Mouse (Mus musculus): ENCODE data around the gene Tmem125.
A peak's percentile ranks its signal among the peaks of the same experiment; 100 is the strongest.

Gene Tmem125

GRCm38 (mm10) chr4:118543592-118544260 is at the start of gene Tmem125:
TSS of gene Tmem125 (minus strand) at chr4:118544044.
- peak in 1 of 2 experiments; percentile 10 for DNase-seq (ENCODE audit: low read depth in 2 of 2, low spot score in 2 of 2)

GRCm38 (mm10) chr4:118589733-118590130 is 45.9 kb upstream of the Tmem125 start:
- no peak for DNase-seq (ENCODE audit: low read depth in 2 of 2, low spot score in 2 of 2)

GRCm38 (mm10) chr4:118589053-118589732 is 45.3 kb upstream of the Tmem125 start:
- no peak for DNase-seq (ENCODE audit: low read depth in 2 of 2, low spot score in 2 of 2)

- DNase-seq (ENCODE audit: low read depth in 2 of 2, low spot score in 2 of 2): peak in 1 of 2 experiments; percentile 8
Observed at GRCm38 (mm10) chr4:118582629-118583028, 38.8 kb upstream of the Tmem125 start.

- DNase-seq (ENCODE audit: low read depth in 2 of 2, low spot score in 2 of 2): no peak
Observed at GRCm38 (mm10) chr4:118581508-118581907, 37.7 kb upstream of the Tmem125 start.

- DNase-seq (ENCODE audit: low read depth in 2 of 2, low spot score in 2 of 2): no peak
Observed at GRCm38 (mm10) chr4:118579313-118579712, 35.5 kb upstream of the Tmem125 start.

GRCm38 (mm10) chr4:118576097-118576496 is 32.3 kb upstream of the Tmem125 start:
- peak; percentile 42 to 48 for DNase-seq (ENCODE audit: low read depth in 2 of 2, low spot score in 2 of 2)

- no peak for DNase-seq (ENCODE audit: low read depth in 2 of 2, low spot score in 2 of 2)
Observed at GRCm38 (mm10) chr4:118571441-118571840, 27.6 kb upstream of the Tmem125 start.

GRCm38 (mm10) chr4:118569320-118569719 is 25.5 kb upstream of the Tmem125 start:
- no peak for DNase-seq (ENCODE audit: low read depth in 2 of 2, low spot score in 2 of 2)

GRCm38 (mm10) chr4:118568709-118569108 is 24.9 kb upstream of the Tmem125 start:
- DNase-seq (ENCODE audit: low read depth in 2 of 2, low spot score in 2 of 2): no peak

- DNase-seq (ENCODE audit: low read depth in 2 of 2, low spot score in 2 of 2): peak; percentile 21 to 28
Observed at GRCm38 (mm10) chr4:118566161-118566676, 22.4 kb upstream of the Tmem125 start.

- no peak for DNase-seq (ENCODE audit: low read depth in 2 of 2, low spot score in 2 of 2)
Observed at GRCm38 (mm10) chr4:118564926-118565279, 21.1 kb upstream of the Tmem125 start.

GRCm38 (mm10) chr4:118564062-118564925 is 20.4 kb upstream of the Tmem125 start:
- no peak for DNase-seq (ENCODE audit: low read depth in 2 of 2, low spot score in 2 of 2)

GRCm38 (mm10) chr4:118553039-118553649 is 9.3 kb upstream of the Tmem125 start:
- no peak for DNase-seq (ENCODE audit: low read depth in 2 of 2, low spot score in 2 of 2)

GRCm38 (mm10) chr4:118548130-118548480 is 4.3 kb upstream of the Tmem125 start:
- peak in 1 of 2 experiments; percentile 32 for DNase-seq (ENCODE audit: low read depth in 2 of 2, low spot score in 2 of 2)

GRCm38 (mm10) chr4:118547424-118548129 is 3.7 kb upstream of the Tmem125 start:
- peak; percentile 44 to 61 for DNase-seq (ENCODE audit: low read depth in 2 of 2, low spot score in 2 of 2)

- no peak for DNase-seq (ENCODE audit: low read depth in 2 of 2, low spot score in 2 of 2)
Observed at GRCm38 (mm10) chr4:118544441-118545127, 740 bp upstream of the Tmem125 start.

GRCm38 (mm10) chr4:118543158-118543530 is 700 bp downstream of the Tmem125 start:
- peak in 1 of 2 experiments; percentile 3 for DNase-seq (ENCODE audit: low read depth in 2 of 2, low spot score in 2 of 2)

GRCm38 (mm10) chr4:118542510-118543157 is 1.2 kb downstream of the Tmem125 start:
- no peak for DNase-seq (ENCODE audit: low read depth in 2 of 2, low spot score in 2 of 2)

All from CD8-positive naive resting alpha-beta T cell, adult 2 months (primary cell).